Mouse (Mus musculus) spleen, postnatal 36 days (tissue): ENCODE measurements around the gene Dscaml1.

Source experiments
- DNase-seq, 2 experiments: peaks; one replicate each; pipeline ENCODE4 v3.0.0; 2022; ENCODE audit warnings: low spot score in 2 of 2, mixed read lengths in 1 of 2

Gene Dscaml1

GRCm38 (mm10) chr9:45507482-45507881, 81.1 kb downstream of the Dscaml1 start:
- no peak for DNase-seq

DNA sequence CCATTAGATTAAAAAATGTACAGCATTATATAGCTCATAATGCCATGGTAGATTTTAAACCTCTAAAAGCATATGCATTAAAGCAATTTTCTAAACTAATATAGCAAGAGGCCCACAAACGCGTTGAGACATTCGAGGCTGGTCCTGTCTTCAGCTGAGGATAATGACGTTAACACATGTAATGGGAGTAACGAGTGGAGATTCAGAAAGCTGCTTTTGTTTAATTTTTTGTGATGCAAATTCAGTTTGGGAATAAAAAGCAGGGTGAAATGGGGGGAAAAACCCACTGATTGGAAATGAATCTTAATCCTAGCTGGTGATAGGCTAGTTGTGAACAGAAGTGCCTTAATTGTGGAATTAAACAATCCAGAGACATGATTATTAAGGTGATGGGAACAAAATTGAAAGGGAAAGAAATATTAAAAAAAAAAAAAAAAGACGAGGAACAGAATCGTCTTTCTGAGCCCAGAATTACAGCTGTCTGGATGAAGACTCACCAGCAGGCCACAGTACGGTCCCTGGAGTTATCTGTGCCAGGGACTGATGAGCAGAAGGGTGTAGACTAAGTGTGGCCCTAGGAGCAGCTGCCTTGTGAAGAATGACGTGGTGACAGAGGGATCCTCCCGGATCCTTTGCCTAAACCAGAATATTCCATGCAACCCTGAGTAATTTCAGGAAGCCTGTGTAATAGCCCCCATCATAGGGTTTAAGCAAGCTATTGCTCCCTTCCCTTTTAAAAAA, 84.5 kb downstream of the Dscaml1 start:
- no peak for DNase-seq

GRCm38 (mm10) chr9:45517993-45518705, 91.7 kb downstream of the Dscaml1 start:
- DNase-seq = no peak

DNA sequence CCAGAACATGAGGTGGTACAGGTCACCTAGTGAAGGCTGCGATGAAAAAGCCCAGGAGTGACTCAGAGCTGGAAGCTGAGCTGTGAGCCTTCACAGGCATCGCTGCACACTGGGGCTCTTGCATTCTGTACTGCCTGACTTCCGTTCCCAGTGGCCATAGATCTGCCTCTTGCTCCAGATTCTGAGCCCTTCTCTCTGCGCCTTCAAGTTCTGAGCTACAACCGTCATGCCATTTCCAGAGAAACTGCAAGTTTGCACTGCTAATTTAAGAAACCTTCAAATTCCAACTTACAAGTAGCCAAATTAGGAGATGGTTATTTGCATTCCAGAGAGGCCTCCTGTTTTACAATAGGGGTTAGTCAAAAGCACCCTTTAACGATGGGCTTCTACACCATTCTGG, 93.4 kb downstream of the Dscaml1 start:
- DNase-seq = no peak

GRCm38 (mm10) chr9:45522866-45523265, 96.4 kb downstream of the Dscaml1 start:
- no peak for DNase-seq

- no peak for DNase-seq
Observed at GRCm38 (mm10) chr9:45524505-45524904, 98.1 kb downstream of the Dscaml1 start.

DNA sequence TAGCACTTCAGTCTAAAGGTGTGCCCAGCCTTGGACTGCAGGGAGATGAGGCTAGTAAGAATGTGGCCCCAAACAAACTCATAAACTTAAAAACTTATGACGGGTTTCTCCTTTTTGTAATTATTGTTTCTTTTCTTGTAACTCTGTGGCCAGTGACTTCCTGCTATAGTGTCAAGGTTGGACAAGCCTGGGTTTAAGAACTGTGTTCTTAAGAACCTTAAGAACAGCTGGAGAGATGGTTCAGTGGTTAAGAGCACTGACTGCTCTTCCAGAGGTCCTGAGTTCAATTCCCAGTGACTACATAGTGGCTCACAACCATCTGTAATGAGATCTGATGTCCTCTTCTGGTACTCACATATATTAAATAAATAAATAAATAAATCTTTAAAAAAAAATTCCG, 106.8 kb downstream of the Dscaml1 start:
- DNase-seq = no peak

DNA sequence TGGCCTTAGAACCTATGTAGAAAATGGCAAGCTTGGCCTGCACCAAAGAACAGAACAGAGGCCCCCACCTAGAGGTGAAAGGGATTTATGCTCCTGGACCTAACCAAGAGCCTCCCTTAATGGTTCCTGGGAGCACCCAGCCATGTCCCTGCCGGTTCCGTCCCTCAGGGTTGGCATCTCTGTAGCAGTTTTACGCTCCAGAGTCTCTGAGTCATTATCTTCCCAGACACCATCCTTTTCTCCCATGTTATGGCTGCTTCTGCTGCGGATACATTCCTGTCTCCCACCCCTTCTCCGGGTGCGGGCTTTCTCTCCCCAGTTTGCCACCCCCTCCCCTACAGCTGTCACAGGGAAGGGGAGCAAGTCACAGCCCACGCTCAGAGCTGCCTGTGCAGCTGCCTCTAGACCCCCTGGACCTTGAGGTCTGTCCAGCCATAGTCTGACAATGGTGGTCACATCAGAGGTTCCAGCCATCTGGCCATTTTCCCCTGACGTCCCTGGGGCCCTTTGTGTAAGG, 108.1 kb downstream of the Dscaml1 start:
- no peak for DNase-seq

DNA sequence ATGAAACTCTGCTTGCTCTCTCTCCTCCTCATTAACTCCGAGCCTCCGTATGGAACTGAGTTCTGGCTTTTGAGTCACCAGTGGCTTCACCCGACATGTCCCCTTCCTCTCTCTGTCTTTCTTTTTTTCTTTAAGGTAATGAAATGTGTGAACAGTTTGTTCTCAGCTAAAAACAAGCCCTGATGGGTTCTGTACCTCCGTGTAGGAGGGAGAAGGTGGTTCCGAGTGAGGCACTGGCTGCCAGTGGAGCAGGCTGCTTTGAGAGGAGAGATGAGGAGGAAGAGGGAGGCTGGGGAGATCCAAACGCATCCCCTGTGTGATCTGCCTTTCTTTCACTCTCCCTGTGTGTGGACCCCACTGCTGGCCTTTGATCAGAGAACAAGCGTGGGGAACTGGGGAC, 111.2 kb downstream of the Dscaml1 start:
- no peak for DNase-seq

DNA sequence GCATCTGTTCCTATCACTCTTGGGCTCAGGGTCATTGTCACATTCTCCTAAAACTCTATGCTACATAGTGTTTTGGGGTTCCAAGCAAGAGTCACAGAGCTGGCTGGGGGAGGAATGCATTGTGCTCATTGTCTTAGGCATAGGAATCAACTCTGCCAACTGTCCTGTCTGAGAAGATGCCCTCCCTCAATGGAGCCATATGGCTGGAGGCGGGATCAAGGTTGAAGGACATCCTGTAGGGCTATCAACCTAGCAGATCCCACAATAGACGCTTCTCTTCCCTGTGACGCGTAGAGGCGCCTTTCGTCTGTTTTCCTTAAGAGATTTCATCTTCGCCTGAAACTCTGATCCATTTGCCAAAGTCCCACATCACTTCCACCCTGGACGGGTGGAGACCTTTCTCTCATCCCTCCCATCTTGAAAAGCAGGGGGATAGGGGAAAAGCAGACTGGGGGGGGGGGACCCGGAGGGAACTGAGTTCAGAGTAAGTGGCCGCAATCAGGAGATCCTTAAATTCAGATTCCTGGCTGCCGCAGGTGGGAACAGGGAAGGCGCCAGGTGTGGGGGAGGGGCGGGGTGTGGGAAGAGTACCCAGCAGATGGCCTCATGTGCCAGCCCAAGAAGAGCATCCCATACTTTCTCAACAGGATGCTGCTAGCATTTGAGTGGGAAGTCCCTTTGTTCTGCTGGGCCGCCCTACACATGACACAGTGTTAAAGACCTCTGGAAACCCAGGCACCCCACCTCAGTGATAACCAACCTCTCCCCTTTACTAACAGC, 113.0 kb downstream of the Dscaml1 start:
- no peak for DNase-seq

DNA sequence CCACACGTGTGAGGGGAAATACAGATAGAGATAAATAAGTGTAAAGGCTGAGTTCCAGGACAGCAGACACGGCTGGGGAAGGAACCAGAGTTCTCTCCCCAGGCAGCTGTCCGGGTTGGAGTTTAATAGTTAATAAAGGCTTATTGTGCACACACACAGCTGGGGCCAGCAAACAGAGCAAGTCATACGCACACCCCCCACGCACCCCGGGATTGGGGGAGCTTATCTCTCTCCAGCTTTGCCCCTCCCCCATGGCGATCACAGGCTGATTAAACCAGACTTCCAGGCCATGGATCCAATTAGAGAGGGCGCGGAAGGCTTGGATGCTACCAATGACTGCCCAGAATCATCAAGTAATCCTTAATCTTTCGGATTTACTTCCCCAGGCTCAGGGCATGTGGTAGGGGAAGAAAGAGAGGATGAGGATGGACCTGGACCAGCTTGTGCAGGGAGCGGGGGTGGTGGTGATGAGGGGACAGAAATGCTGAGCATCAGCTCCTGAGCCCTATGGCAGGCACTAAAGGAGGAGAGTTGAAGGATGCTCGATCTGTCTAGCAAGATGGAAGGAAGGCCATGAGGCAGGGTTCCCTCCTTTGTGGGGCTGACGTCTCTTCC, 119.7 kb downstream of the Dscaml1 start:
- no peak for DNase-seq

DNA sequence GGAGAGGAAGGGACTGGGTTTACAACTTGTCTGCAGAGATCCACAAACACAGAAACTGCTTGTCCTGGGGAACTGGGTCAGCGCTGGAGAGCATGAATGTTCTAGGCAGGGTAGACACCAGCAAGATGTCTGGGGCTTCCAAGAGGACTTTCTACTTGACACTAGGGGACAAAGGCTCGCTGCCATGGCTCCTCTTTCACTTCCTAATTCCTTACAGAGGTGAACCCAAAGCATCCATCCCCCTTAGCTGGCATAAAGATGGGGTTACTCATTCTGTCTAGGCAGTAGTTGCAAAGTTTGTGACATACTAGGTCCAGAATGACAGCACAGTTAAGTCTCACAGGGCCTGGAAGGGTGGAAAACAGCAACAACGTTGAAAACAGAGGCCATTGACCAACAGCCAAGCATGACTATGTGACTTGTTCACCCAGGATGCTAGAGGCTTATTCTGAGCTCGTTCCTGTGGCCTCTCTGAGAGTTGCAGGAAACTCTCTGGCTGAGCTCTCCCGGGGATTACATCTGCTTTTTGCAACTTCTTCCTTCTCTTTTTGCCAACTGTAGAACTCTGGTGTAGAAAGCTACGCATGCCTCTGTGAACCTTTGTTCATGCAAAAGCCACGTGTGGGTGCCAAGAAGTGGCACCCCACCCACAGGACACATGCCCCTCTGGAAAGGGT, 120.6 kb downstream of the Dscaml1 start:
- peak in 1 of 2 experiments; percentile 3 for DNase-seq

DNA sequence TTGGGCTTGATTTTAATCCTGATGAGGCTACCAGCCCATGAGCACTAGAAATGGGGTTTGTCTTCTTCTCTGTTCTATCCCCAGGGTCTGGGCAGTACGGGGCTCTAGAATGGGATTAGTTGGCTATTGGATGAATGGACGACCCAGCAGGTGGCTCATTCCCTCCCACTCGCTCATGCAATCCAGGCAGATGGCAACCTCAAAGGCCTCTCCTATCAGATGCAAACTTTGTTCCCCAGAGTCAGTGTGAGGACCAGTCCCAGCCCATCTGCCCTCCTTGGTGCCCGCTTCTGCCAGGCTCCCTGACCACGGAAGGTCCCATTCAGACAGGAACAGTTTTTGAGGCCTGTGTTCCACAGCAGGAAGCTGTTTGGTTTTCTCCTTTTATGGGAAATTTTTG, 123.4 kb downstream of the Dscaml1 start:
- no peak for DNase-seq

GRCm38 (mm10) chr9:45550210-45550609, 123.8 kb downstream of the Dscaml1 start:
- DNase-seq = no peak

DNA sequence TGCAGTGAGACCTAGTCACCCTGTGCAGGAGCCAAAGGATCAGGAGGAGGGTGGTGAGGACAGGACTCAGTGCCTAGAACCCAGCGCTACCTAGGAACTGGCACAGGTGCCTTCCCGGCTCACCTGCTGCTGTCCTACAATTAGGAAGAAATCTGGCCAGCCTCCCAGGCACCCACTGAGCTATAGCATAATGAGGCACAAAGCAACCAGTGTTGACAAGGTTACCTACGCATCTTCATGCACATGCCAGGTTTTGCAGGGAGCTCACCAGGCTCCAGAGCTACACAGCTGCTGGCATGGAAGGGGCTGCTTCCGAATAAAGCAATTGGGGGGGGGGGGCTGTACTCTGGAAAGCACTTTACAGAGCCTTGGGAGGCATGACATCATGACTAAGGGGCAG, 124.2 kb downstream of the Dscaml1 start:
- DNase-seq = no peak

GRCm38 (mm10) chr9:45555036-45555826, 128.8 kb downstream of the Dscaml1 start:
- DNase-seq = no peak

GRCm38 (mm10) chr9:45556882-45557281, 130.5 kb downstream of the Dscaml1 start:
- DNase-seq = no peak

GRCm38 (mm10) chr9:45560987-45561386, 134.6 kb downstream of the Dscaml1 start:
- DNase-seq = no peak

DNA sequence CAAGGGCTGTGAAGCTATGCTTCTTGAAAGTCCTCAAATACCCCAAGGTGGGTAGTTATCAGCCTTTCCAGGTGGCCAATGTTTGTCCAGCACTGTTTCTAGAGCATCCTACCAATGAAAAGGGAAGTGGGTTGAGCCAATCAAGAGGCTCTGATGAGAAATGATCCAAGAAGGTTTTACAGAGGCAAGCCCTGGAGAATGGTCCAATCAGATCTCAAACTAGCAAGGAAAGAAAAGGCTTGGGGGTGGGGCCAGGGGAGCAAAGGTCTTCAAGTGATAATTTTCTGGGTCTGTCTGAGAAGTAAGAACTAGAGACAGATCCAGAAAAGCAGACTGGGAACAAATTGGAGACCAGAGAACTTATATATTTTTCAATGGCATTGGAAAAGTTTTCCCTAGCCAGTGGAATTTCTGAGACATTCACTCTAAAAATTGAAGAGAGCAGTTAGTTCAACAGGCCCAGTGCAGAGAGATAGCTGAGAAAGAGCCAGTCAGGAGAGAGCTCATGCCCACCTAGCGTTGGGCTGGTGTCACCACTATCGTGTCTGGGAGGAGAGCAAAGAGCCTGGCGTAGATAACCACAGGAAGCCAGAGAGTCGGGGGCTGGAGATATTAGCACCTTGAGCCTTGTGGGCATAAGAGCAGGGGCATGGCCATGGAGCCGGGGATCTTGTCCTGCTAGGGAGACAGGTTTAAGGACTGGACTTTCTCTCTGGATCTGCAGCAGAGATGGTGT, 140.6 kb downstream of the Dscaml1 start:
- no peak for DNase-seq

DNA sequence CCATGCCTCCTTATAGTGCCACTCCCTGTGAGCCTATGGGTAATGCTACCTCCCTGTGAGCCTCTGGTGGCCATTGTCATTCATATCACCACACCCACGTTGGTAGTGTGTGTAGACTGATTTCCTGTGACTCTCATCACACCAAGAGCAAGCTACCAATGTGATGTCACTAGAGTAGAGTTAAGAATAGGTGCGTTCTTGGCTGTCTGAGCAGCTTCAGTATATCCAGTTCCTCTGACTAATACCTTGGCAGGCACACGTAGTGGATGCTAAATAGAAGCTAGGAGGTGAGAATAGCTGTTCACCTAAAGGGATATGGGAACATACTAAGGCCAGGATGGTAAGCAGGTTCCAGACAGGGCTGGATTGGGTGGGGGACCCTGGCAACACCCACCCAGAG, 143.3 kb downstream of the Dscaml1 start:
- DNase-seq = no peak
